ENCODE assay signal across 8 mouse cellular contexts in the genomic region with DNA sequence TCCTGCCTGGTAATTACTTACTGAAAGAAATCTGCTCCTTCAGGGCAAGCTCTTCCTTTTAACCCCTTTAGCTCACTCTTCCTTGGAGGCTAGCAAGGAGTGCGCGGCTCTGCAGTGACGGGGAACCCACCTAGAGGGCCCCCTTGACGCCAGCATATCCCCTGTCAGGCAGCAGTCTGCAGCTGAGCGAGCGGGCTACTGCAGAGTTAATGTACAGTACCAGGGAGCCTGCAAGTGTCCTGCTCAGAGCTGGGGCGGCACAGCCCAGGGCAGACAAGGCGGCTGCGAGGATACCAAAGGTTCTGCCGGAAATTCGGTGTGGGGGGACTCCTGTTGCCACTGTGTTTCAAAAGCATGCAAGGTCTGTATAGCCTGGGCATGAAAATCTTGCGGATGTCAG.
DNase-seq lines count a peak whose midpoint lies in the region; ATAC-seq lines count a peak whose summit lies in the region.

No protein-coding gene starts in this region.

- H3K4me1 ChIP-seq in hindbrain, embryonic 14.5 days (replicated peaks; ENCODE audit: control insufficient read depth, insufficient read depth, low read length): peaks cover 40% of the 10 kb centered on the region

- DNase-seq in R1 (ENCODE audit: low read depth, low spot score): peak; percentile 51
- DNase-seq in cerebellum, postnatal 25 days: peak; percentile 80 to 84
- peak; percentile 83 to 87 for DNase-seq in frontal cortex, postnatal 36 days (ENCODE audit: low spot score in 2 of 2)
- DNase-seq in hindbrain, embryonic 14.5 days (ENCODE audit: low spot score): peak; percentile 84
- DNase-seq in layer of hippocampus, postnatal 36 days: peak; percentile 83 to 84
- peak; percentile 78 for DNase-seq in lung, postnatal 14 days
- peak; percentile 78 for DNase-seq in ovary, postnatal 36 days (ENCODE audit: low spot score)
- peak; percentile 77 for DNase-seq in thymus, postnatal 14 days

- WGBS in hindbrain, embryonic 14.5 days: under 1% methylated on average over 12 of the region's 12 CpGs

- peak overlapping the region; percentile 81 for H3K4me2 ChIP-seq in hindbrain, embryonic 14.5 days (replicated peaks)

- peak overlapping the region; percentile 60 for H3K4me3 ChIP-seq in hindbrain, embryonic 14.5 days (replicated peaks; ENCODE audit: low read length)

- peak overlapping the region; percentile 86 for H3K9ac ChIP-seq in hindbrain, embryonic 14.5 days

- H3K36me3 ChIP-seq in hindbrain, embryonic 14.5 days (replicated peaks; ENCODE audit: control insufficient read depth, insufficient read depth): no peaks in the 10 kb centered on the region

- ATAC-seq in hindbrain, embryonic 14.5 days (ENCODE audit: low FRiP score): peak; percentile 98

- no peaks in the 10 kb centered on the region for H3K27me3 ChIP-seq in hindbrain, embryonic 14.5 days (ENCODE audit: control insufficient read depth, insufficient read depth, low read length)

- H3K27ac ChIP-seq in hindbrain, embryonic 14.5 days: peak overlapping the region; percentile 96

- H3K9me3 ChIP-seq in hindbrain, embryonic 14.5 days (ENCODE audit: control insufficient read depth, low read length): no peaks in the 10 kb centered on the region

Comparison
In these comparisons a context has a peak if more than half of its experiments do, and no peak if none do; other contexts are left out.
1. Peak in every context shown above with its lines: DNase-seq, ATAC-seq, H3K4me3 ChIP-seq and H3K27ac ChIP-seq.